Mouse (Mus musculus) kidney, adult 2 months (tissue): ENCODE data around the gene Casc3. TPM values are rescaled to one million over a fixed set of nuclear protein-coding genes. Genes with fewer than 3 reads are reported as not detected.

Experiments
- DNase-seq: peaks from one replicate; pipeline ENCODE4 v3.0.0; 2021
- H3K27ac ChIP-seq: fragments of 200-500 bp; 2 replicates; pipeline ENCODE4 v1.5.1; 2012; ENCODE audit warnings: low read depth, low read length, control low read depth, inconsistent platforms; ENCODE audit not compliant: insufficient read depth
- H3K27me3 ChIP-seq: fragments of 200-500 bp; replicated peaks from 2 replicates; pipeline ENCODE4 v1.6.1; 2012; ENCODE audit warnings: mild to moderate bottlenecking, moderate library complexity, low read length, inconsistent platforms; ENCODE audit not compliant: control insufficient read depth, insufficient read depth
- H3K36me3 ChIP-seq: fragments of 200-500 bp; 2 replicates; pipeline ENCODE4 v1.6.1; 2012; ENCODE audit warnings: mild to moderate bottlenecking, moderate library complexity, low read length, inconsistent platforms; ENCODE audit not compliant: control insufficient read depth, insufficient read depth
- H3K4me1 ChIP-seq: fragments of 200-500 bp; 2 replicates; pipeline ENCODE4 v1.6.1; 2011; ENCODE audit warnings: low read length; ENCODE audit not compliant: control insufficient read depth, insufficient read depth
- H3K4me3 ChIP-seq: fragments of 200-500 bp; 2 replicates; pipeline ENCODE4 v1.5.1; 2011; ENCODE audit warnings: mild to moderate bottlenecking, low read depth, low read length, control low read depth; ENCODE audit not compliant: insufficient read depth
- CTCF ChIP-seq: fragments of 200-500 bp; conservative IDR thresholded peaks from 2 replicates; pipeline ENCODE4 v1.5.1; 2011; ENCODE audit warnings: low read depth, mild to moderate bottlenecking, control low read depth, low read length, moderate library complexity, mixed read lengths; ENCODE audit not compliant: insufficient read depth, insufficient read length
- POLR2A ChIP-seq: fragments of 200-500 bp; IDR thresholded peaks from one replicate; pipeline ENCODE4 v1.6.1; 2011; ENCODE audit warnings: low read depth, low read length, control low read depth
- WGBS: fragments of 180-500 bp; shearing (Covaris S2); methylation state at CpG from one replicate; pipeline ENCODE4 v1.1.7; 2018; 5-methylcytosine and 5-hydroxymethylcytosine counted together
- polyA plus RNA-seq: library from polyadenylated mRNA; depleted of rRNA; stranded (reverse); fragments of >200 nt; gene quantifications from 2 replicates; pipeline ENCODE4 v1.2.3, GENCODE M21; 2012

Gene Casc3
- polyA plus RNA-seq, 1 experiment, result 24.5 TPM

GRCm38 (mm10) chr11:98863751-98864429, 59.2 kb downstream of the Casc3 start:
- DNase-seq, result no peak
- Histone ChIP-seq H3K27ac (peak overlapping the region; percentile 79), H3K4me1 (no peaks in the 10 kb centered on the region; the same call in 1 of the 2 replicates), H3K36me3 (no peaks in the 10 kb centered on the region; the same call in 1 of the 2 replicates), H3K27me3 (no peaks in the 10 kb centered on the region), H3K4me3 (peak overlapping the region; percentile 65)
- 2% methylated on average over 32 of the region's 39 CpGs for WGBS
- no peak for TF ChIP-seq CTCF
- TF ChIP-seq POLR2A, result no peak

GRCm38 (mm10) chr11:98867293-98867692, 62.6 kb downstream of the Casc3 start:
- no peaks in the 10 kb centered on the region for H3K27me3 ChIP-seq
- no peaks in the 10 kb centered on the region; the same call in 1 of the 2 replicates for H3K4me1 ChIP-seq
- DNase-seq, result no peak
- no peak overlapping the region for H3K4me3 ChIP-seq
- H3K27ac ChIP-seq, result no peak overlapping the region
- TF ChIP-seq CTCF, result no peak
- no peak for TF ChIP-seq POLR2A
- 90% methylated on average over 12 of the region's 12 CpGs for WGBS
- H3K36me3 ChIP-seq, result no peaks in the 10 kb centered on the region; the same call in 1 of the 2 replicates

DNA sequence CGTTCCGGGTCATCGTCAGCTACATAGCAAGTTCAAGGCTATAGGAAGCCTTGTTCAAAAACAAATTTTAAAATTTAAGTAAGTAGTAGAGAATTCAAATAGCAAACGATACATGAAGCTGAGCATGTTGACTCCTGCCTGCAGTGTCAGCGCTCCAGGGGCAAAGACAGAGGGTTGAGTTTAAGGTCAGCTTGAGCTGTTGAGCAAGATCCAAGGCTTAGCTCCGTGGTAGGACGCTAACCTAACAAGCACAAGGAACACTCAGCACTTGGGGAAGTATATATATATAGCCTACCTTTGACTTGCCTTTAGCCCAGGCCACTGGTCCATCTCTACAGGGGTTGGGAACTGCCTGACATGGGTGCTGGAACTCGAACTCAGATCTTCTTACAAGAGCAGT, 65.2 kb downstream of the Casc3 start:
- Histone ChIP-seq H3K4me3 (no peak overlapping the region), H3K36me3 (no peaks in the 10 kb centered on the region; the same call in 1 of the 2 replicates), H3K4me1 (no peaks in the 10 kb centered on the region; the same call in 1 of the 2 replicates), H3K27ac (no peak overlapping the region), H3K27me3 (no peaks in the 10 kb centered on the region)
- no peak for DNase-seq
- no peak for TF ChIP-seq CTCF
- TF ChIP-seq POLR2A, result no peak
- WGBS, result 75% methylated on average over 8 of the region's 8 CpGs

DNA sequence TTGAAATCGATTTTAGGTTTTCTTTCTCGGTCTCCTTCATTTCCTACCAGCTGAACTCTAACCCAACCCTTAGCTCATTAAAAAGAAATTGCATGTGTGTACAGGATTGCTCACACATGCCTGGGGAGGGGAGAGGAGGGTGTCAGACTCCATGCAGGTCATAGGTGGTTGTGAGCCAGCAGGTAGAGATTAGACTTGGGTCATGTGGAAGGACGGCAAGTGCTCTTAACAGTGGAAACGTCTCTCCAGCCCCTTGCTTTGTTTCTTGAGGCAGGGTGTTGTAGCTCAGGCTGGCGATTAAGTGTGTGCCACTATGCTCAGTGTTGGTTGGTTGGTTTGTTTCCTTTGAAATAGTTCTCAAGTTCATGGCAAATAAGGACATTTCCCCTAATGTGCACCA, 66.1 kb downstream of the Casc3 start:
- WGBS, result 72% methylated on average over 5 of the region's 5 CpGs

DNA sequence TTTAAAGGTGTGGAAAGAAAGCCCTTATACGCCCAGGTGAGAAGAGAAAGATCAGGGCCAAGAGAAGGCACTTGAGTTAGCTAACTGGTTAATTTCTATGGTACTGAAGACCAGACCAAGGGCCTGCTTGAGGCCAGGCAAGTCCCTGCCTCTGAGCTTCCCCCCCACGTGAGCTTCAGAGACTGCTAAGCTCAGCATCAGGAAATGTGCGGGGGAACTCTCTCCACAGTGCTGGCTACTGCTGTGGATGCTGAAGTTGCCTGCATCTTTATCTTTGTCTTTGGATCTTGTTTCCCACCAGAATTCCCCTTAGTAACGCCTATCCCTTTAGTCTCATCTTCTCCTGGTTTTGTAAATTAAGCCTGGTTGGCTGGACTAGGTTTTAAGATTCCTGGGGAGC, 66.7 kb downstream of the Casc3 start:
- Histone ChIP-seq H3K27me3 (no peaks in the 10 kb centered on the region), H3K4me3 (no peak overlapping the region), H3K4me1 (peaks cover under 1% of the 10 kb centered on the region; the same call in 1 of the 2 replicates), H3K36me3 (no peaks in the 10 kb centered on the region; the same call in 1 of the 2 replicates), H3K27ac (no peak overlapping the region)
- no peak for TF ChIP-seq CTCF
- no peak for TF ChIP-seq POLR2A
- 71% methylated on average over 4 of the region's 4 CpGs for WGBS
- no peak for DNase-seq

More for the DNA sequence above, 66.1 kb downstream of the Casc3 start:
- no peak for DNase-seq
- no peaks in the 10 kb centered on the region; the same call in 1 of the 2 replicates for H3K36me3 ChIP-seq
- H3K27me3 ChIP-seq, result no peaks in the 10 kb centered on the region
- H3K4me1 ChIP-seq, result no peaks in the 10 kb centered on the region; the same call in 1 of the 2 replicates
- H3K27ac ChIP-seq, result no peak overlapping the region
- TF ChIP-seq POLR2A, result no peak
- no peak for TF ChIP-seq CTCF
- H3K4me3 ChIP-seq, result no peak overlapping the region

GRCm38 (mm10) chr11:98872040-98872439, 67.3 kb downstream of the Casc3 start:
- H3K4me1 ChIP-seq, result peaks cover 6% of the 10 kb centered on the region; the same call in 1 of the 2 replicates
- no peaks in the 10 kb centered on the region for H3K27me3 ChIP-seq
- WGBS, result 63% methylated on average over 4 of the region's 4 CpGs
- H3K36me3 ChIP-seq, result no peaks in the 10 kb centered on the region; the same call in 1 of the 2 replicates
- TF ChIP-seq CTCF (no peak), POLR2A (no peak)
- no peak overlapping the region for H3K27ac ChIP-seq
- H3K4me3 ChIP-seq, result no peak overlapping the region
- DNase-seq, result no peak

GRCm38 (mm10) chr11:98873900-98874299, 69.2 kb downstream of the Casc3 start:
- Histone ChIP-seq H3K4me1 (peaks cover 10% of the 10 kb centered on the region; the same call in 1 of the 2 replicates), H3K36me3 (no peaks in the 10 kb centered on the region), H3K27me3 (no peaks in the 10 kb centered on the region), H3K4me3 (no peak overlapping the region), H3K27ac (no peak overlapping the region)
- 70% methylated on average over 9 of the region's 9 CpGs for WGBS
- peak; percentile 33 for DNase-seq
- TF ChIP-seq POLR2A (no peak), CTCF (no peak)
